Mouse (Mus musculus) embryo, embryonic 10 days (tissue): ENCODE measurements around the gene Sult1e1.
A peak's percentile ranks its signal among the peaks of the same experiment; 100 is the strongest.

Experiments used
- DNase-seq: peaks from one replicate; pipeline ENCODE4 v3.0.0-alpha.2; 2015; ENCODE audit warnings: low spot score

Gene Sult1e1

DNA sequence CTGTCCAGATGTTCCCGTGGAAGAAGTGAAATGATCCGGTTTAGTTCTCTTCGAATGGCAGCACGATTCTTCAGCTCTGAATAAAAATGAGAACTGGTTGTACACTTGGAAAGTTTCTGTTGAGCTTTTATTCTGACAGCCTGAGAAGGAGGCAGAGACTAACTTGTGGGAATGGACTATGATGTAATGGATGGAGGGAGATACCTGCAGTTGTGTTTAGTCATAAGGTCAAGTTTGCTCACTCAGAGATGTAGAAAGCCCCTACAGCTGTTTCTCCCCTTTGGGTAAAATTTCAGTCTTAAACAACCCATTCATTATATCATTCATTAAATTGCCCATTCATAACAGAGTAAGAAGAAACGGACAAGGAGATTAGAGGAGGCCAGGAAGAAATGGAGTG, at the start of gene Sult1e1:
Gene Sult1e1, minus strand, starts transcription at position 101 of the 400 bp plus-strand sequence.
- DNase-seq: no peak

DNA sequence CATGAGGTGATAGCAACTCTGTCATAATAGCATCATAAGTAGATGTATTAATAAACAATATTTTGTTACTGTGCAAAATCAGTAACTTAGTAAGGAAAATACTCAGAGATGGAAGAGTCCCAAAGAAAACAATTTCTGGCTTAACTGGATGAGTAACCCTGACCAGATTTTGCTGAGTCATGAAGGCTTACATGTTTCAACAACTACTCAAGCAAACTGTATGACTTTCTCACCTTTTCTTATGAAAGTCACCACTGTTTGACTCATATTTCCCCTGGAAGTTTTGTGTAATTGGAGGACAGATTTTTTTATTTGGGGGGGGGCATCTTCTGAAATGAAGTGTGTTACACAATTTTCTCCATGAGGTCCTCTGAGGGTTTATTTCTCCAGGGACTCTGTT, 31.3 kb upstream of the Sult1e1 start:
- no peak for DNase-seq

DNA sequence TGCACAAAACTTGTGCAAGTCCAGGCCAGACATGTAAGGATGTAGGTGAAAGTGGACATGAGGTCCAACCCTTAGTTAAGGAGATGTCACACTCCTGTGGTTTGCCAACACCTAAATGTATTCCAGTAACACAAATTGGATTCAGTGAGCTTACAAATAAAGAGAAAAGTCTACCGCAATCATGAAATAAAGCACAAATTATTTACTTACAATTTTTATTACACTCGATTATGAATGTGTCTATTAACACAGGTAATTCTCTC, 23.7 kb upstream of the Sult1e1 start:
- no peak for DNase-seq

DNA sequence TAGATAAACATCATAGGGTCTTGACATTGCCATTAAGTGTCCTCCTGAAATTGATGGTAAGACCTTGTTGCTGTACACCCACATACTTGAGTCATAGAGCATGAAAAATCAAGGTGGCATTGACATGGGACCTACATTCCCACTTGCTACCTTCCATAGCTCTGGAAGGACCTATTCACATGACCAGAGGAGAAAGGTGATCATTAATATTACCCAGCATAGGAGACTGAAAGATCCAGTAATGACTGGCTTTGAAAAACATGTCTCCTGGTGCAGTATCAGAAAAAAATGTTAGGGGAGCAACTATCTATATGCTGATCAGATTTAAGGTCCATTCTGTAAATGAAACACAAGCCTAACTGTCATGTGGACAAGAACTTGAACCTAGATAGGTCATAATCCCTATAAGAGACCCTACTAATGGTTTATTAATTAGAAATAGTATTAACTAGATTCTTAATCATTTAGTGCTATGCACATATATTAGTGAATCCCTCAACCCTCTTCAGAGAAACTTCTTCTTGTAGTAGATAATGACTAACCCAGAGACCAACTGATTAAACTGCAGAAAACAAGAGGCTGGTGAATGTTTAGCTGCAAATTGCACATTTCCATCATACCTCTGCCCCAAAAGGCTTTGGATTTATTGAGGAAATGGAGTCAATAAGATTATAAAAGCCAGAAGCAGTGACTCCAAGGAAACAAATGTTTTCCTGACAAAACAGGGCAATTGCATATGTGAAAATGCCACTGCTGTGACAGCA, 23.2 kb upstream of the Sult1e1 start:
- no peak for DNase-seq

DNA sequence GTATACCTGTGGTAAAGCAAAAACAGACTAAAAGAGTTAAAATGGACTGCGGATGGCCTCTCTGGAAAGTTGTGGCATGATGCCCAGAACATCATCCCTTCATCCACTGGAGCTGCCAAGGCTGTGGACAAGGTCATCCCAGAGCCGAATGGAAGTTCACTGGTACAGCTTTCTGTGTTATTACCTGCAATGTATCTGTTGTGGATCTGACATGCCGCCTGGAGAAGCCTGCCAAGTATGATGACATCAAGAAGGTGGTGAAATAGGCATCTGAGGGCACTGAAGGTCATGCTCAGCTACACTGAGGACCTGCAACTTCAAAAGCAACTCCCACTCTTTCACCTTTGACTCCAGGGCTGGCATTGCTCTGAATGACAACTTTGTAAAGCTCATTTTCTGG, 9.6 kb upstream of the Sult1e1 start:
- DNase-seq: no peak

DNA sequence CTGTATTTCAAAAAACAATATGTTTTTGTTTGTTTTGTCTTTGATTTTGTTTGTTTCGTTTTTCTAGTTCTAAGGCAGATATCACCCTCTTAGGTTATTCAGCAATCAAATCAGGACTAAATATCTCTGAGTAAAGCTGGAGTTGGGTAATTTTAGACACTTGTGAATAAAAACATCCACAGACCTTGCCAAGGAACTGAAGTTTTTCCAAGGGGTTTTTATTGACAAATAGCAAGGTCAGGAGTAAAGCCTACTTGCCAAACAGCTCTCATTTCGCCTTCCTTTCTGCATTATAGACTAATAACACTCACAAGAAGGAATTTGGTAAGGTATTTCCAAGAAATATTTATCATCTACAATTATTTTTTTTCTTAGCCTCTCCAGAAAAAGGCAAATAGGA, 6.5 kb upstream of the Sult1e1 start:
- DNase-seq: no peak

DNA sequence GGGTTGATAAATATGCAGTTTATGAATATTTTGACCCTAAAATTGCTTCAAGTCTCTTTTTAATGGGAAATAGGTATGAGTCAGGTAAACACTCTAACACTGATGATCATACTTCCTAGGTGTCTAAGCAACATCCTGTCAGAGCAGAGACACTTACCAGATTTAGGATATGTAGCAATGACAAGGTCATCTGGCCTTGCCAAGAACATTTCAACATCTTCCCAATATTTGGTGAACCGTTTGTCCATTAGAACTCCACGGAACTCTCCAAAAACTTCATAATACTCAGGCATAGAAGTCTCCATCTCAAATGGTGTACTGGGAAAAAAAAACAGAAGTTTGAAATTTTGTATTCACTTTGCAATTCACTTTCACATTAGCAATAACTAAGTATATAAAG, 1.5 kb downstream of the Sult1e1 start:
- no peak for DNase-seq

DNA sequence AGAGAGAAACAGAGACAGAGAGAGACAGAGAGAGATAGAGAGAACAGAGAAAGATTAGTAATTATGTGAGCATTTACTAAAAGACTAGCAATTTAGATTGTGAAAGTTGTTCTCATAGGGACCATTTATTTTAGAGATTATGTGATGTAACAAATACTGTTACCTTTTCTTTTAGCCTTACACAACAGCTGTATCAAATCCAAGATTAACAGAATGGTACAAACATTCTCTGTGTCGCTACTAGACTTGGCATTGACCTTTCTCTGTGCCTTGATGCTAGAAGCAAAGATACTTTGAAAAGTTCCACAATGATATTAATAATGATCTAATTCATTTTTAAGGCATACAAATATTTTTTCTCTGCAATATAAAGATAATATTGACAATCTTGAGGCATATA, 11.0 kb downstream of the Sult1e1 start:
- DNase-seq: no peak

DNA sequence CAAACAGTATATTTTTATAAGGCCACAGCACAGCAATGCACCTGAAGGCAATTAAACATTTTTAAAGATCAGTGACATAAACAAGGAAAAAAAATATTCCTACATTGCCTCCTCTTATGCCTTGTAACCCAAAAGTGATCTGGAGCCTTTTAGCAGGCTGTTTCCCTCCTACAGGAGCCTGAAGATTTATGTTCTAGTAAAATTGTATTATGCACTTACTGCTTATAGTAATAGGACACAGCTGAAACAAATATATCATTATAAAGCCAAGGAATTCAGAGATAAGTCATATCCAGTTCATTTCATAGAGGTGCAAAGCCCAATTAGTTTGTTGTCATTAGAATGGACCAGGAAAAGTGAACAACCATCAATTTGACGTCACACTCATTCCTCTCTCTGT, 17.2 kb downstream of the Sult1e1 start:
- DNase-seq: no peak

DNA sequence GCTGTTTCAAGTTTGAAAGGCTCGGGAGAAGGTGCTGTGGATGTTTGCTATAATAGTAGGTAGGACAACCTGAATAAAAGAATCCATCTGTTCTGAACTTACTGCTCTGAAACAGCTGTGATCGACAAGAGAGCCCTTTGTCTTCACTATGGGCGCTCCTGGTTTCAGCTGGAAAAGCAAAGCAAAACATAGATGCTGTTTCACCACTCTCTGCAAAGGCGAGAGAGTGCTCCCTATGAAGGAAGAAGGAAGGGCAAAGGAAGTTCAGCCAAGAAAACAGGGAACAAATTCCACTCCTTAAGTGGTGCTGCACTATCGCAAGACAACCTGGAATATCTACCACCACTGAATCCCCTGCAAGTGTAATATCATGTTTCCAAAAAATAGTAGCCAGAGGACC, 17.9 kb downstream of the Sult1e1 start:
- DNase-seq: peak; percentile 6

DNA sequence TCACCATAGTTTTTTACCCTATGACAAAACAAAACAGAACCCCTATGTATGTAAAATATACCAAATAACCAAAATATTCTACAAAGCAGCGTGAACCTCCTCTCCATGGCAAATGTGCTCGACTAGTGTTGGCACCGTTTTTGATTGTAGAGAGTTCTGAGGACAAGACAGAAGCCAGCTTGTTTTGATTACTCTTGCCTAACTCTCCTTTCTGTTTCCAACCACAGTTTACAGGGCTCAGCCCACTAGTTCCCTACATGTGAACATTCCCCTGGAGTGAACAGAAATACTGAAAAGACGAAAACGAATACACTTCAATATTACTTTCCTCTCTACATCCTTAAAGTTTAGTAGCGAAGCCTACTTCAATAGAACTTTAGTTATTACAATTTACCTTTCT, 18.6 kb downstream of the Sult1e1 start:
- no peak for DNase-seq

DNA sequence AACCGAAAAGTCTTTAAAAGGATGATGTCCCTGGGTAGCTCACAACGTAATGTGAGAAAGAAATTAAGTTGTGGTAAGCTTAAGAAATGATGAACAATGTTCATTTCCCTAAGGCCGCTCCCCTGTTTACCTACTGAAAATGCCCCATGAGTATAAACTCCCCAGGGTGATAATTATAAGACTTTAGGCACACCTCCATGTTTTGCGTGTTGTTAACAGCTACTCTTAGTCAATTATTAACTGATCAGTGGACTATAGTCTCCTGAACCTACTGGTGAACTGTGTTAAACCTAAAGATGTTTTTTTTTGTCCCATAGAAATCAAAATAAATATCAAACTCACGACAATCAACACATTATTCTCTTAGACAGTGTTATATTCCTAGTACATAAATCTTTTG, 22.5 kb downstream of the Sult1e1 start, which contains the start of gene Sult1d1:
Gene Sult1d1, minus strand, starts transcription at position 183 of the 400 bp plus-strand sequence.
- no peak for DNase-seq

DNA sequence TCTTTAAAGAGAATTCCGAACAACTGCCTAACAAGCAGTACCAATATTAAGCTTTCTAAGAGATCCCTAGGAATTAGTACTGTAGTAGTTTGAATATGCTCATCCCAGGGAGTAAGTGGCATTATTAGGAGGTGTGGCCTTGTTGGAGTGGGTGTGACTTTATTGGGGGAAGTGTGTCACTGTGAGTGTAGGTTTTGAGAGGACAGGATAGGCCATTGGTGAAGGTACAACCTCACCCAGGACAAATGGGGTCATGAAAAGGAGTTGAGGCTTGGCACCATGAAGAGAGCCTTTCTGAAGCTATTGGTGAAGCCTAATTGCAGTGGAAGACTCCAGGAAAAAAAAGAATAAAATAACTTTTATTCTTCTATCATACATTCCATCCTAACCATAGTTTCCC, 24.1 kb downstream of the Sult1e1 start:
- DNase-seq: no peak

DNA sequence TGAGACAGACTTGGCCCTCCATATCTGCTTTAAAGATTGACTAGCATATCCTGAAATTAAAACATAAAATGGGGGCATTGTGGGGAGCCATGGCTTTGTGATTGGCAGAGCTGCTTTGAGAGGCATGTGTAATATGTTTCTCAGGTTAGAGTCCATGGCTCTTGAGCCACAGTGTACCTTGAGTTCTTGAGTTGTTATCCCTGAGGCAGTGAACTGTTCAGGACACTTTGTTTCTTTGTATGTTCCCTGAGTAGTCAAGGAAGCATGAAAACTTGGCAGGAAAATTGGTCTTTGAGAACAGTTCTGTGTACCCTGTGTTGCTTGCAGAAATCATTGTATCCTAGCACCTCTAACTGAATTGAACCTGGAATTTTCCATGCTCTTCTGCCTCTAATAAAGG, 28.4 kb downstream of the Sult1e1 start:
- no peak for DNase-seq

DNA sequence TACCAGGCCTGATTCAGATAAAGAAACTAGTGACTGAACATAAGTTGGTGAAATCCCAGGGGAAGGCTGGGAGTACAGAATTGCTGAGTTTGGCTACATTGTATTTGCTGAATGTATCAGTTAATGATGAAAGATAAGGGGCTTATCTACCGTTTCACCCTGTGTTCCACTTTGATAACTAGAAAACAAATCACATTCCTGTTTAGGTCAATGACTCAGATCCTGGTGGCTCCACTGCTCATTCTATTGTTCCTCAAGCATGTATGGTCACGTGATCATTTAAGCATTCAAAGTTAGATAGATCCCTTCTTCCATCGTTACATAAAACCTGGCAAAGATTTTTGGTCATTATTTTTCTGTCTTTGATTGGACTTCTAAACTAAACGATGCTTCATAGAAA, 28.9 kb downstream of the Sult1e1 start:
- no peak for DNase-seq

DNA sequence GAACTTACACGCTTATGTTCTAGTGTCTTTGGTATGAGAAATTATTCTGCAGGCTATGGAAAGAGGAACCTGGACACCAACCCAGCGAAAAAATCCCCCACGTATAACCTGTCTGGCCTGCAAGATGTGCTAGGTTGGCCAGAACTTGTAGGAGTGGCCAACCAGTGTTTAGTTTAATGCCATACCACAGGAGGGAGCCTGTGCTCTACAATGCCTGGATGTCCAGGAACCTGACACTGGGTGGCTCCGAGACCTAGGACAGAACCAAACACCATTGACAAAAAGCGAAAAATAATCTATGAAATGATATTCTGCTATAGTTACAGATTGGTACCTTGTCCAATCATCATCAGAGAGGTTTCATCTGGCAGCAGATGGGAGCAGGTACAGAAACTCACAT, 31.2 kb downstream of the Sult1e1 start:
- DNase-seq: peak; percentile 4

DNA sequence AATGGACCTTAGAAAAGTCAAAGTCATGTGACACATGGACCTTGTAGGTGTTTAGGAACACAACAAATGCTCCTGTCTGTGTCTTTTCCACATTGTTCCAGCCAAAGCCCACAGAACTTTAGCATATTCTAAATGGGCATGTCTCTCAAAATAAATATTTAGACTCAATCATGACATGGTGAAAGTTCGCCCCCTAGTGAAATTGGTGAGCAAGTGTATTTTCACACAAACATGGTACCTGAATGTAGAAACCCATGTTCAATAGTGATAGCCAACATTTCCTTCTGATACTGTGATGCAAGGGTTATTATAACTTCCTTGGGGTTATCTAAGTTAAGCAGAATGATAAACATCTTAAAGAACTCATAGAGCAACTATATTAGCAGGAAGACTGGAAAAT, 40.5 kb downstream of the Sult1e1 start:
- DNase-seq: no peak

DNA sequence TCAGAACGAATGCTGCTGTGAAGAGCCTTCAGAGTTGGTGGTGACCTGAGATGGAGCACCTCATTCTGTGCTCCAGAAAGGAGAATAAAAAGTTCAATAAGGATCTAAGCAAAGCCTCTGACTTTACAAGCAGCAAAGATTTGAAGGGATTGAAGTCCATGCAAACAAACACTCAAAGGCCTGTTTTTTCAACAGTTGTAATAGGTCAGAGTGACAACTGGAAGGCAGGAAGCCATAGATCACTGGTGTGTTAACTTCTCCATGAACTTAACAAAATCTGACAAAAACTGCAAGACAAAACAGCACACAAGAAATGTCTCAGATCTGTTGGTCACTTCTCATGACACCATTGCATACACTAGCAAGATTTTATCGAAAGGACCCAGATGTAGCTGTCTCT, 53.3 kb downstream of the Sult1e1 start, which contains the start of gene Sult1b1:
Gene Sult1b1, minus strand, starts transcription at position 85 of the 400 bp plus-strand sequence.
- DNase-seq: no peak

DNA sequence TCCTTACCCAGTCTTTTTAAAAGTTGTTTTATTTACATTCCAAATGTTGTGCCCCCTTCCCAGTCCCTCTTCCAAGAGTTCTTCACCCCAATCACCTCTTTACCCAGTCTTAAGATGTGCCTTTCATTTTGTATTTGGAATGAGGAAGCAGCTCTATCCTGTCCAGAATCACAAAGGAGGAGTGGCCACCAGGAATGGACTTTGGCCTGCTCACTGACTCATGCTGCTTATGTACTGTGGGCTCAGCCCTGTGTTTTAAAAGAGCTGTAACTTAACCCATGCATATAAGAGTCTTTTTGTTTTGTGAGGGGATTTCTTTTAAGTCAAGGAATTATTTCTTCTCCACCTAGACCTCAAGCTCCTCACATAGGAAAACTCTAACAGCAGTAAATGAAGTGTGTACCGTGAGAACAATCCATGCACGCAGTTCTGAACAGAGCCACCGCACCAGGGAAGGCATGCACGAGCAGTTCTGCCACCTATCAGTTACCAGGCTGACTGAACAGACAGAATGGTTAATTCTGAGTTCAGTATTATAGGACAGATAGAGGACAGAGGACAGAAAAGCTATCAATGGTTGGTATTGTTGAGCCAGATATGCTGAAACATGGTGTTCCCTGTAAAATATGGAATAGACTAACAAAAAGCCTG, 55.3 kb downstream of the Sult1e1 start:
- DNase-seq: peak; percentile 4

DNA sequence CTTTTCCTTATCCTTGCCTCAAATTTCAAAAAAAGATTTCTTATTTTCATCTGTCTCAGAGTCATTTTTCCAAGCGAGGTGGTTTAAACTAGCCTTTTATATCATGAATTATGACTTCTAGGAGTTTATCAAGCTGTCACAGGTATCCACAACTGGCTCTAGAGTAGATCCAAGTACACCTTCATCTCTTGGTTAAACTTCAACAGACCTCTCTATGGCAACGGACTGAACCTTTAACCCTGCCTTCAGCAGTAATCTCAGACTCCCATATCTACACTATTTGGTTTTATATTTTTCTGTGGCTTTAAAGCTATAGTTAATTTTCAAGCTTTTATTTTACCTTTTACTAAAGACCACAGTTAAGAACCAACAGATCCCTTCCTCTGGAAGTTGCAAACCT, 59.1 kb downstream of the Sult1e1 start:
- DNase-seq: no peak
